8 mouse cellular contexts compared by ENCODE assay signal in the genomic region with DNA sequence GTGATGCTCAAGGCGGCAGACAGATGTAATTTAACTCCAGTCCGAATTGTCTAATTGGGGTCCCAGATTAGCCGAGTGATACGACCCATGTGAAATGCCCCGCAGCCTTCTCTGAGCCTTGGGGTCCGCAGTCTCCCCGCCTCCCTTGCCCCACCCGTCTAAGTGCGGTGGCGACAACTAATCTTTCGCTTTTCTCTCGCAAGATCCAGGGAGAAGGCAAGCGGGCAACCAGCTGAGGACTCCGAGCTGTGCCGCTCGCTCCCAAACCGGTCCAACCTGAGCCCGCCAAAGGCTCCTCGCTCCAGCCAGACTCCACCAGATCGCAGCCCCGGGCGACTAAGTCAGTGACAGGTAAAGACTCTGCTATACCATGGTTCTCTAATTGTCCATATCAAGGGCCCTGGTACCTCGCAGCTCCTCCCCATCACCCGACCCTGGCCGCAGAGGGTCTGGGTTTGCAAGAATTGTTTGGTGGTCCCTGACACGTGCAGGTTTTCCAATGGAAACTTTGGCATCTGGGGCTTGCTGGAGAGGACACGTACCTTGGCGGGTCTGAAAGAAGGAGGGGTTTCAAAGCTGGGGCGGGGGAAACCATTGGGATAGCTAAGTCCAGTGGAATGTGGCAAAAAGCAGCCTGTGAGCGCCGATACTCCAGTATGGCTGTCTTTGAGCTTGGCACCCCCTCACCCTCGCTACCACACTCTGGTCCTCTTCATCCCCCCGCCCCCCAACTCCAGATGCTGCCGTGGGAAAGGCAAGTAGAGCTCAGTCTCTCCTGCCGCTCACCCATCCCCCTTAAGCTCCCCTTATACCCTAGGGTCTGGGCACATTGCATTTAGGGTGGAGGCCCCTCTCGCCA. TPM values are rescaled to one million over a fixed set of nuclear protein-coding genes. Genes with fewer than 3 reads are reported as not detected.
DNase-seq lines count a peak whose midpoint lies in the region; ATAC-seq and TF ChIP-seq lines count a peak whose summit lies in the region.
"Had no signal": no experiment of that assay in that cellular context is flagged by ENCODE, and none has a peak within 500 bp of the region (broad histone marks: within the 10 kb centered on the region; RNA-seq: fewer than 3 reads in every experiment).

No protein-coding gene starts in this region.

- intact Hi-C loops in left cerebral cortex, adult 2 months (cut with DNase I), result loop anchor here (5.0 kb wide), 2 partner anchors 49 to 219 kb away; no protein-coding TSS in a partner anchor

- 0 out of 2 replicates have a peak, but pooled peaks cover 6% of the 10 kb centered on the region for H3K4me1 ChIP-seq in forebrain, postnatal 0 days (ENCODE audit: insufficient read depth)
- peaks cover 7% of the 10 kb centered on the region; the same call in 1 of the 2 replicates for H3K4me1 ChIP-seq in midbrain, postnatal 0 days (ENCODE audit: insufficient read depth, low read length)

- under 1% methylated on average over 36 of the region's 36 CpGs for WGBS in forebrain, postnatal 0 days
- under 1% methylated on average over 36 of the region's 36 CpGs for WGBS in midbrain, postnatal 0 days

- peak; percentile 64 for ATAC-seq in forebrain, postnatal 0 days
- peak; percentile 59 for ATAC-seq in midbrain, postnatal 0 days (ENCODE audit: low FRiP score)

- H3K4me2 ChIP-seq in forebrain, postnatal 0 days (ENCODE audit: low read depth), result peak overlapping the region; percentile 95
- H3K4me2 ChIP-seq in midbrain, postnatal 0 days (ENCODE audit: low read depth, low read length, poor library complexity, severe bottlenecking), result peak overlapping the region; percentile 89

- peak overlapping the region; percentile 55 for H3K4me3 ChIP-seq in forebrain, postnatal 0 days (ENCODE audit: low read depth, low read length)
- H3K4me3 ChIP-seq in left cerebral cortex, adult 2 months, result peak overlapping the region; percentile 53
- peak overlapping the region; percentile 60 for H3K4me3 ChIP-seq in midbrain, postnatal 0 days (ENCODE audit: low read depth, low read length)

- no peak overlapping the region for H3K27ac ChIP-seq in forebrain, postnatal 0 days (ENCODE audit: low read depth, low read length)
- peak overlapping the region; percentile 67 for H3K27ac ChIP-seq in left cerebral cortex, adult 2 months
- H3K27ac ChIP-seq in midbrain, postnatal 0 days (ENCODE audit: low read depth, low read length), result peak overlapping the region; percentile 57

- H3K9me3 ChIP-seq in forebrain, postnatal 0 days (ENCODE audit: low read length), result no peaks in the 10 kb centered on the region
- H3K9me3 ChIP-seq in midbrain, postnatal 0 days (ENCODE audit: low read length), result no peaks in the 10 kb centered on the region

- no peak for TF ChIP-seq CTCF in forebrain, postnatal 0 days (IDR thresholded peaks at IDR 0.05; ENCODE audit: low read depth)
- TF ChIP-seq CTCF in left cerebral cortex, adult 2 months (IDR thresholded peaks at IDR 0.05), result no peak
- no peak for TF ChIP-seq CTCF in midbrain, postnatal 0 days (IDR thresholded peaks at IDR 0.05)

- H3K27me3 ChIP-seq in forebrain, postnatal 0 days (ENCODE audit: insufficient read depth, low read length), result no peaks in the 10 kb centered on the region; the same call in 1 of the 2 replicates
- H3K27me3 ChIP-seq in midbrain, postnatal 0 days (ENCODE audit: insufficient read depth, low read length), result no peaks in the 10 kb centered on the region

- no peaks in the 10 kb centered on the region for H3K36me3 ChIP-seq in forebrain, postnatal 0 days (ENCODE audit: insufficient read depth)
- H3K36me3 ChIP-seq in midbrain, postnatal 0 days (ENCODE audit: insufficient read depth, low read length), result no peaks in the 10 kb centered on the region

- DNase-seq in left cerebral cortex, adult 18-20 months (ENCODE audit: low spot score in 2 of 2), result peak; percentile 28 to 41
- DNase-seq in left cerebral cortex, adult 11 months (ENCODE audit: low spot score), result no peak
- DNase-seq in embryo, embryonic 10.5 days (ENCODE audit: low spot score), result peak; percentile 32
- DNase-seq in forebrain, postnatal 0 days, result peak; percentile 26
- peak; percentile 12 to 35 for DNase-seq in left cerebral cortex, adult 2 months (ENCODE audit: extremely low spot score in 1 of 2, low spot score in 2 of 2)
- peak; percentile 13 for DNase-seq in midbrain, postnatal 0 days (ENCODE audit: low spot score)
- DNase-seq in natural killer cell, adult 2 months (ENCODE audit: low spot score in 2 of 2), result no peak

- H3K9ac ChIP-seq in forebrain, postnatal 0 days, result peak overlapping the region; percentile 53
- peak overlapping the region; percentile 37 for H3K9ac ChIP-seq in midbrain, postnatal 0 days (replicated peaks; ENCODE audit: low read length, poor library complexity, severe bottlenecking)

RNA-seq across cellular contexts. Expression of gene Chrm2, which starts 0.7 kb away (rescaled TPM):
- total RNA-seq in left cerebral cortex, adult 18-20 months (2021), result 10 to 100 TPM; 14.7 to 16.4 TPM
- total RNA-seq in forebrain, postnatal 0 days (2014; rRNA removed), result 6.9 and 9.7 TPM in 2 replicates
- polyA plus RNA-seq in forebrain, postnatal 0 days (2015; fragmentation: Nextera tagmentation; extraction: Ambion mirVana), result 1.9 and 2.7 TPM in 2 replicates
- total RNA-seq in left cerebral cortex, adult 2 months (2021), result 10 to 100 TPM; 13.4 to 13.9 TPM
- 19.4 and 21.7 TPM in 2 replicates for total RNA-seq in midbrain, postnatal 0 days (2014; rRNA removed)
- 6.8 and 7.5 TPM in 2 replicates for polyA plus RNA-seq in midbrain, postnatal 0 days (2015; fragmentation: Nextera tagmentation; extraction: Ambion mirVana)
- total RNA-seq: neutrophil, adult 5-6 weeks had no signal

Comparison
In these comparisons a context has a peak if more than half of its experiments do, and no peak if none do; other contexts are left out.
1. DNase-seq: peak in left cerebral cortex, adult 18-20 months (2 of 2), embryo, embryonic 10.5 days (single experiment), forebrain, postnatal 0 days (single experiment), left cerebral cortex, adult 2 months (2 of 2) and midbrain, postnatal 0 days (single experiment); none in left cerebral cortex, adult 11 months (single experiment) and natural killer cell, adult 2 months (0 of 2).
2. Peak in every context shown above with its lines, with median percentiles within 50 percentile points of each other: H3K4me3 ChIP-seq.